Mouse (Mus musculus): ENCODE data around the gene Glt8d2.
"Not testable (repeated sequence)": the region's sequence is repeated elsewhere in the genome, so short reads cannot be mapped to it uniquely, and the experiment has no call there.

Gene Glt8d2

DNA sequence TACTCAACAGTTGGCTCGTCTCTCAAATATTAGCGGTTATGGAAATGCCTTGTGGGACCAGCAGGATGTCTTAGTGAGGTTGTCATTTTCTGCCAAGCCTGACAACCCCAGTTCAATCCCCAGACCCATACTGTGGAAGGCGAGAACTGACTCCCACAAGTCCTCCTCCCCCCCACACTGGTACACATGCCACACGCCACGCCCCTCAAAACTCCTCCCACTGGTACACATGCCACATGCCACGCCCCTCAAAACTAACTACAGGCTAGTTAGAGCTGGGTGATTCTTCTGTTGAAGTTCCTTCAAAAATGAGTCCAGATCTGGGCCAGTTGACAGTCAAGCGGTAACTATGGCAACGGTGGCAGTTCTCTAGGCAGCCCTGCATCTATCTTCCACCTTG is 44.4 kb downstream of the Glt8d2 start:
- DNase-seq (ENCODE audit: low spot score) = no peak

DNA sequence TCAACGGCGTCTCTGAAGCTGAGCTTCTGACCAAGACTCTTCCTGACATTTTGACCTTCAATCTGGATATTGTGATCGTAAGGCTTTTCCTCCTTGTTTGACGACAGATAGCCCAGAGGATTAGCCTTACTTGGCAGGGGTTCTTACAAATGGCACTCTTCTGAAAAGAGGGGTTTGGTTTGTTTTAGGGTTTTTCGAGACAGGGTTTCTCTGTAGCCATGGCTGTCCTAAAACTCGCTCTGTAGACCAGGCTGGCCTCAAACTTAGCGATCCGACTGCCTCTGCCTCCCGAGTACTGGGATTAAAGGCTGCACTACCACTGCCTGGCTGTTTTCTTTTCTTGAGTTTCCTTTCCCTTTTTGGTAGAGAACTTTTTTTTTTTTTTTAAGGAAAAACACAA is 49.0 kb downstream of the Glt8d2 start:
- no peak for DNase-seq (ENCODE audit: low spot score)

- DNase-seq (ENCODE audit: low spot score) = no peak
Observed at GRCm38 (mm10) chr10:82639032-82639698, 51.3 kb downstream of the Glt8d2 start.

- no peak for DNase-seq (ENCODE audit: low spot score)
Observed at GRCm38 (mm10) chr10:82636321-82636720, 54.1 kb downstream of the Glt8d2 start.

GRCm38 (mm10) chr10:82634348-82634747 is 56.1 kb downstream of the Glt8d2 start:
- DNase-seq (ENCODE audit: low spot score) = no peak

GRCm38 (mm10) chr10:82632496-82633280 is 57.8 kb downstream of the Glt8d2 start:
- DNase-seq (ENCODE audit: low spot score) = no peak

DNA sequence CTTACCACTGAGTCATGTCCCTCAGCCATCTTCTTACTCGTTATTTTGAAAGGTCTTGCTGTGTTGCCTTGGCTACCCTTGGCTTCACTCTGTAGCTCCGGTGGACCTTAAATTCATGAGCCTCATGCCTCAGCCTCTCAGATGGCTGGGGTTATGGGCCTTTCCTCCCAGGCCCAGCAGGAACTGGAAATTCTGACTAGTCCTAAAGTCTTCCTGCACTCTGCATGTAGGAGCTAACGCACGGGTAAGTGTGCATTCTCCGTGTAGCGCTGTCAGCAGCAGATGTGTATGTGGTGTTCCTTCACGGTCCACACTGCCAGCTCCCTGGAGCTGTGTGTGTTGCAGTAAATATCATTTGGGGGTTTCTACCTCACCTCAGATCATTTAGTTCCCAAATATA is 59.3 kb downstream of the Glt8d2 start:
- no peak for DNase-seq (ENCODE audit: low spot score)

- DNase-seq (ENCODE audit: low spot score) = no peak
Observed at GRCm38 (mm10) chr10:82630497-82630896, 60.0 kb downstream of the Glt8d2 start.

DNA sequence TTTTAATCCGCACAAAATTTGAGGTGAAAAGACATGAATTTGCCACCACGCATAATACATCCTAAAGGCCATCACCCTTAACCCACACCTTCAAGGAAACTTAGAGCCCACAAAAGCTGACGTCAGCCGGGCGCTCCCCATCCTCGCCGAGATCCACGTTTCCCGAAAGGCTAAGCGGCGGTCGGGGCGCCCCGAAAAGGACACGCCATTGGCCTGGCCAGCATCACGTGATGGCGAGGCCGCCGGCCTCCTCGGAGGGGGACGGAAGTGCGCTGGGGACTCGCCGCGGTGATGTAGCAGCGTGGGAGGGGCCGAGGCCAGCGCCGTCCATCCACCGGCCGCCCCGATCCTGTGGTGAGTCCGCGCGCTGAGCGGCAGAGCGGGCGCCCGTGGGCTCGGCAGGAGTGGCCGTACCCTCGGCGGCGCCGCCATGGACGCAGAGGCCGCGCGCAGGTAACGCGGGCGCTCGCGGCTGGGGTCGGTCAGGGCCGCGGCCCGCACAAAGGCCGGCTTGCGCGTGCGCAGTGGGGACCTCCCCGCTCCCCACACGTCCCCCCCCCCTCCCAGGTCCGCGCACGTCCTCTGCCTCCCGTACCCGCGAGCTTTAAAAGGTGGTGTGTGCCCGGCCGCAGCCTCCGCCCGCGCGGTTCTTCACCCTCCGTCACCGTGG is 60.7 kb downstream of the Glt8d2 start, which contains the start of gene Tdg:
TSS of gene Tdg (plus strand) at position 243 of the 670 bp plus-strand sequence.
- DNase-seq (ENCODE audit: low spot score) = peak; percentile 90

DNA sequence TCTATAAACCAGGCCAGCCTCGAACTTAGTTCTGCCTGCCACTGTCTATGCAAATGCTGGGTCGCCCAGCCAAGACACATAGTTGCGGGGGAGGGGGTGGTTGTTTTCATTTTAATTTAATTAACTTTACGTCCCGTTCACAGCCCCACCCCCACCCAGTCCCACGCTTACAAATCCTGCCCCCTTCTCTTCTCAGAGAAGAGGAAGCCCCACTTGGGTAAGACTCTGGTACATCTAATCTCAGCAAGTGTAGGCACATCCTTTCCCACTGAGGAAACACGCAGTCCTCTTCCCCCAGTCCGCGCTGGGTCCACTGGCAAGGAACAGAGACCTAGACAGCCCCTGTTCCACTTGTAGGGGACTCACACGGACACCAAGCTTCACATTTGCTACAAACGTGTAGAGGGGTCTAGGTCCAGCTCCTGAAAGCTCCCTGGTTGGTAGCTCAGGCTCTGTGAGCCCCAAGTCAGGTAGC is 61.3 kb downstream of the Glt8d2 start:
- no peak for DNase-seq (ENCODE audit: low spot score)

GRCm38 (mm10) chr10:82623553-82623932 is 66.9 kb downstream of the Glt8d2 start:
- DNase-seq (ENCODE audit: low spot score) = not testable (repeated sequence)

DNA sequence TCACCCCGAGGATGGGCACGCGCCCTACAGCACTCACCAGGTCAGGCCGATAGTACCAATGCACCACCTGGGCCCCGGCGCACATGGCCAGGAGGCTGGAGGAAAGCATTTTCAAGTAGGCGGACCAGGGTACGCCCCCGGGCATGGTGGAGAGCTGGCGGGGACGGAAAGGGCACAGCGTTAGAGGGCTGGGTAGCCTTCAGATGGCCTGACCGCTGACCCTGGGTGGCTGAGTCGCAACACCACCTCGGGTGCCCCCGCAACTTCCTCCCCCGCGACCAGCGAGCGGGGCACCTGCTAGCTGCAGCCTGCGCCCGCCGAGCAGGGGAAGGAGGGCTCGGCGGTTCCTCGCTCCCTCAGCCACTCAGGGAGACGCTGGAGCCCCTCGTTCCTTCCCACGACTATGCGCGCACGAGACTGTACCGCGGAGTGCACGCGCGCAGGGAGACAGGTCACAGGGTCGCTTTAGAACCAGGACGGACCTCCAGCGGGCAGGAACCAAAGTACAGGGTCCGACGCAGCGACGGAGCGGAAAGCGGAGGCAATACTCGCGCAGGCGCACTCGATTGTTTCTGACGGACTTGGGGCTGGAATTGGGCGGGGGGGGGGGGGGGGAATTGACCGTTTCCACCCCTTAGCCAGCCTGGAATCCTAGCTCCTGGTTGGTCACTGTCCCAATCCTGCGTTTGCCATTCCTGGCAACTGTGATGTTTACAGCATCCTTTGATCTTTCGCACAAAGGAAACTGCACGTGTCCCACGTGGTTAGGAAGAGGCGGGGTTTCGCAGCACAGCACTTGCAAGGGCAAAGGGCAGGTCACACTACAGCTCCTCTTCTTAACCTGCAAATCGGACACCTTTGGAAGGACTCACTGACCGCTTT is 67.5 kb downstream of the Glt8d2 start, which contains the start of gene 1190007I07Rik:
TSS of gene 1190007I07Rik (minus strand) at position 558 of the 882 bp plus-strand sequence.
- DNase-seq (ENCODE audit: low spot score) = peak; percentile 85

- DNase-seq (ENCODE audit: low spot score) = no peak
Observed at GRCm38 (mm10) chr10:82622235-82622634, 68.2 kb downstream of the Glt8d2 start.

Data from ovary, postnatal 36 days (tissue).